Mouse (Mus musculus) megakaryocyte progenitor cell, adult 5-6 weeks (primary cell): ENCODE data around the gene Hoxd11. TPM values are rescaled to one million over a fixed set of nuclear protein-coding genes. Genes with fewer than 3 reads are reported as not detected.
A peak's percentile ranks its signal among the peaks of the same experiment; 100 is the strongest.

Experiments used
- ATAC-seq: replicated peaks from 2 replicates; pipeline ENCODE4 v1.8.0; 2016; ENCODE audit warnings: mild to moderate bottlenecking, moderate TSS enrichment, inconsistent platforms; ENCODE audit not compliant: poor library complexity
- total RNA-seq, 2 experiments: library from RNA; stranded (forward) in 1 of 2; stranded (reverse) in 1 of 2; fragments of 157-497, 149-512 nt in 1 of 2; fragments of 200-1000 nt in 1 of 2; gene quantifications; 2 replicates each; pipeline versions ENCODE4 v1.2.3 to v1.2.4; 2015 to 2017

The Hoxd11 gene
- total RNA-seq, 2 experiments from 2014 or later, result not detected

DNA sequence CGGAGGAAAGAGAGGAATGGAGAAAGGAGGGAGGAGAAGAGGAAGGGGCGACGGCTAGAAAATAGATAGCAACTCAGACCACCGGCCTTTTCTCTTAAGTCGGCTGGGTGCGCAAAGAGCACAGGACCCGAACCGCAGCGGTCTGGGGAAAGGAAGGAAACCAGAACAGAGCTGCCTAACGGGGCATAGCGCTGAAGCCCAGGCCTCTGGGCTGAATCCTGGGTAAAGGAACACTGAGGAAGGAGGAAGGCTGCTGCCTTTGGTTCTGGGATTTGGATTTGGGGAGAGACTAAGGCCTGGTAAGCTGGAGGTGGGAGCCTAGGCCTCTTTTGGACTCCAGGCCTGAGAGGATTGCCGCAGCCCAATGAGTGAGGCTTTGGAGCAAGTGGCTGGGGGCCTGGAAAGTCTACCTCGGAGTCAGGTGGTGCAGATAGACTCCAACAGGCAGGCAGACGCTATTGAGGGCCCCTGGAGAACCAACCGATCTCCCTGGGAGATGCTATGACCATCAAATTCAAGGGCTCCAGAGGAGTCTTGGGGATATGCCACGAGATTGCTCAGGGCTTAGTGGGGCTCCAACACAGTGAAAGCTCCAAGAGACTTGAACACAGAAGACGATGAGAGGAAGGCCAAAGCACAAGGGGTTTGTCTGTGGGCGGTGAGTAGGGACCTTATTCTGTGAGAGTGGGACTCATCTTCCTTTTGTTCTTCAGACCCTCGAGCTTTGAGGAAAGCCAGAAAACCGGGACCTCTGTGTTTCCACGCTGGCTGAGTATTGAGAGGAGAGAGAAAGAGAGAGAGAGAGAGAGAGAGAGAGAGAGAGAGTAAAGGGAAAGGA lies 1.4 kb downstream of the Hoxd11 start:
- no peak for ATAC-seq

DNA sequence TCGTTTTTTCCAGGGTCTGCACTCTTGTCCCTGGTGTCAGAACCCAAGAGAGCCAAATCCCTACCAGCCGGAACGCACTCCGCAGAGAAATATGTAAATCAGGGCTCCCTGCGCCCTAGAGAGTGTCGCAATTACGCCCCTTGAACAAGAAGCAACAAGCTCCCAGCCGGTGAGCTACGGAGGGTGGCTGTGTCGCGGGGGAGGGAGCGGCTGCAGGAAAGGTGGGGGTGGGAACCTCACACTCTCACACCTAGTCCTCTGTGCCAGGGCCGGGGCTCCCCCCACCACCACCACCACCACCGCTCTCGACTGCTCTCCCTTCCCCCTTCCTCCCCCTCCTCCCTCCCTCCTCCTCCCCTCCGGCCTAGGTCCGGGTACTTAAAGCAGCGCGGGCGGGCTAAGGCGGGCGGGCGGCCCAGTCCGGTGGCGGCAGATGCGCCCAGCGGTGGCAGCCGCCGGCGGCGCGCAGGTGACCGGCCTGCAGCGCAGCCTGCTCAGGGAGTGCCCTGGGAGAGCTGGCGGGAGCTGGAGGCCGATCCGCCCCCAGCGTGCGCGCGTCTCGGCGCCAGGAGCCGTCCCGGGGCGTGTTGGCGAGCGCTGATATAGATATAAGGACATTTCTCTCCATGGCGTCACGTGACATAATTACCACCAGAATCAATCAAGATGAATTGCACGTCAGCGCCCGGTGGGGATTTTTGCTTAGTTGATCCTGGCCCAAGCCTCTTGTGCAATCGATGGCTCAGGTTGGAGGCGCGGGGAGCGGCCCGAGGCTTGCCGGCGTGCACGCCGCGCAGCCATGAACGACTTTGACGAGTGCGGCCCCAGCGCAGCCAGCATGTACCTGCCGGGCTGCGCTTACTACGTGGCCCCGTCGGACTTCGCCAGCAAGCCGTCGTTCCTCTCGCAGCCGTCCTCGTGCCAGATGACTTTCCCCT lies 2.5 kb downstream of the Hoxd11 start:
- no peak for ATAC-seq

DNA sequence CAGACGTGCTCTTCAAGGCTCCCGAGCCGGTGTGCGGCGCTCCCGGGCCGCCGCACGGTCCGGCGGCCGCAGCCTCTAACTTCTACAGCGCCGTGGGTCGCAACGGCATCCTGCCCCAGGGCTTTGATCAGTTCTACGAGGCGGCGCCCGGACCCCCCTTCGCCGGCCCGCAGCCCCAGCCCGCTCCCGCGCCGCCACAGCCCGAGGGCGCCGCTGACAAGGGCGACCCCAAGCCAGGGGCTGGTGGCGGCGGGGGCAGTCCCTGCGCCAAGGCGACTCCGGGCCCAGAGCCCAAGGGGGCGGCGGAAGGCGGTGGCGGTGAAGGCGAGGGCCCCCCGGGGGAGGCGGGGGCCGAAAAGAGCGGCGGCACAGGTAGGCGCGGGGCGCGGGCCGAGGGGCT lies 3.4 kb downstream of the Hoxd11 start:
- ATAC-seq, result no peak

DNA sequence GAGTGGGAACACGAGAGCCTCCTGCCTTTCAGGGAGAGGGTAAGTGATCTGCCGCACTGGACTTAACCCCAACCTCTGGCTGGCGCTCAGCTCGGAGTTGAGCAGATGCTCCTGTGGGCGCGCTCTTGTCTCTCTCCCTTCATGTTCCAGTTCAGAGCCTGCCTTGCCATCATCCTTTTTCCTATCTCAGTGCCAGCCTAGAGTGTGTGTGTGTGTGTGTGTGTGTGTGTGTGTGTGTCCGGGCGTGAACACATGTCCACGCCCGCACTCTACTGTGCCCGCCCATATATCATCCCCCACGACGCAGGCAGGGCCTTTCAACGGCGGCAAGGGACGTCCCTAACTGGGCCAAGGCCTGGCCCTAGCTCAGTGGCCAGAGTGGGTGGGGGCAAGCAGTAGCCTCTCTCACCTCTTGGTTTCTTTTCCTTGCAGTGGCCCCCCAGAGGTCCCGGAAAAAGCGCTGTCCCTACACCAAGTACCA lies 4.2 kb downstream of the Hoxd11 start:
- ATAC-seq, result no peak

DNA sequence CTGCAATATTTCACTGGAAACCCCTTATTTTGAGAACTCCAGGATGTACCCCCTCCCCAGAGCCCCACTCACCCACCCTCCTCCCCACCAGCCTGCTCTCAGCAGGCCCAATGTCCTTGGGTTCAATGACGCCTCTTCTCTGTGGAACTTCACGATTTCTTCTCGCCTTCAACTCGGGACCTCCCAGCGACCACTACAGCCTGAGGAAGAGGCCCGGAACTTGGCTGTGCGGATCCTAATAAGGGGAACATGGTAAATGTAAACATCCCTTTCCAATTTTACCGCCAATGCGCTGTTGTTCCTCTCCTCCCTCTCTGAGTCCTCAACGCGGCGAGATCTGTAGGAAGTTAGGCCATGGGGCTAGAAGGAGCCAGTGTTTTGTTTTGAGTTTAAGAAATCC lies 4.7 kb downstream of the Hoxd11 start:
- ATAC-seq, result no peak

DNA sequence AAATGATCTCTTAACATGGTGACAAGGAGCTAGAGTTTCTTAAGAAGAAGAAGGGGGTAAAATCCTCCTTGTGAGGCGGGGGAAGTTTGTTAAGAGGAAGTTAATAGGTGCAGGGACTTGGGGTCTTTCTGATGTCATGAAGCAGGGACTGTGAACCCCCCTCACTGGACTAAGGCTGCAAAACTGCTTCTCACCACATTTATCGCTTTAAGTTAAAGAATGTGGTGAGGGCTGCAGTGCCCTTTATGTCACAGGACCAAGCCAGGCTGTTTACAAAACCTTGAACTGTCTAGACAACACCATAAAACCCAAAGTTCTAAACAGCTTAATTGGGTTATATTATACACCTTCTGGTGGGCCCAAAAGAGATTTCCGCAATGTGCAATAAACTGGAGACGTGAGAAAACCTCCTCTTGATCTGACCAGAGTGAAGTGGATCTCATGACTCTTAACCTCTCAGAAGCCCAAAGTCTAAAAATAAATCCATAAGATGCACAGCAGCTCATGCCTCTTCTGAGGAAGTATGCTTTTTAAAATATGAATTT lies 5.8 kb downstream of the Hoxd11 start:
- no peak for ATAC-seq

DNA sequence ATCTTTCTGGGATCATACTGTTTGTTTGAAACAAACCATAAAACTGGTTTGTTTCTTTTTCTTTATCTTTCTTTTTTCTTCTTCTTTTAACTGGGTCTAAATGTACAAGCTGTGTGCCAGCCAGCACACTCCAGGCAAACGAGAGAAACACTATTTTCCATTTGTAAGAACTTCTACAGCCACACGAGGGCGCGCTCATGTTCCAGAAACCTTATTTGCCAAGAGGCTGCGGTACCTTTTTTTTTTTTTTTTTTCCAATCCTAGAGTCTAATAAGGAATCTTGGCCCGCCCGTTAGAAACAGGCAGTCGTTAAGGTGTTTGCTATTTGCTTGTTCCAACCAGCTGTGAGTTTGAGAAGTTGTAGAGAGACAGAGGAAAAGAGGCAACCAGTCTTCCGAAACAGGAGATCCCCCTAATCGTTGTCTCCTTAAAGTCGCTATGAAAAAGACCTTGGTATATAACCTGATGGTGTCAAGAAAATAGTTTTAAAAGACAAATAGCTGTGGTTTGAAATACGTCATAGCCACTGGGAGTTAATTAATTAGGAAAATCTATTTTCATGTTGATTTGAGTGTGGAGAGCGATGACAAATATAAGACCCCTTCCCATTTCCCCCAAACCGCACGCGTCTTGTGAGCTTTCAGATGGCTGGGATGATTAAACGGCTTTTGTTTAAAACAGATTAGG lies 7.1 kb downstream of the Hoxd11 start:
- peak; percentile 72 for ATAC-seq

DNA sequence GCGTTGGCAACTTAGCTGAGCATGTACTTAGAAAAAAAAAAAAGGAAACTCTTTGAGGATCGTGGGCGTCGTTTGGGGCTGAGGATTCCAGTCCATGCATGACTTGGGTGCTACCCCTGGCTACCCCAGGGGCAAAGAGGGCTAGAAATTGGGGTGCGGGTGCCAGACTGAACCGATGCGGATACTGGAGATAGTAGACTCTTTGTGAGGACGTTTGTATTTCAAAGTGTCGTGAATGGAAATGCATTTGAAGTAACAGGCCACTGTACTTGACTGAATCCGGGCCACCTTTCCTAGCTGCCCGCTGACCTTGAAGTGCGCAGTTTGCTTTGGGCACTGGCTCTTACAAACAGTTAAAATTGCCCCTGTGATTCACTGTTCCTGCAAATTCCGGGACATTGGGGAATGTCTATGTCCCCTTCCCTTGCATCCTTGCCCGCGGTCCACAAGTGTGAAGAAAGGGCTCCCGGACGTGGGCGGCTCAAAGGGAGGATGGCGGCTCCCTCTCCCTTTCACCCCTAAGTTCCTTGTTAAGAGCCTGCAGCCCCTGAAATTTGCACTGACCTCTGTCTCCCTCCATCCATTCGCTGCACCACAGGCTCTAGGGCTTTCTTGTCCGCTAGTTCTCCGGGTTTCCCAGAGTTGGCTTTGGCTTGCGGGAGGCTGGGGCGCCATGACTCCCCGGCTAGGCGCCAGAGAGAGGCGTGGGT lies 7.8 kb downstream of the Hoxd11 start:
- no peak for ATAC-seq

DNA sequence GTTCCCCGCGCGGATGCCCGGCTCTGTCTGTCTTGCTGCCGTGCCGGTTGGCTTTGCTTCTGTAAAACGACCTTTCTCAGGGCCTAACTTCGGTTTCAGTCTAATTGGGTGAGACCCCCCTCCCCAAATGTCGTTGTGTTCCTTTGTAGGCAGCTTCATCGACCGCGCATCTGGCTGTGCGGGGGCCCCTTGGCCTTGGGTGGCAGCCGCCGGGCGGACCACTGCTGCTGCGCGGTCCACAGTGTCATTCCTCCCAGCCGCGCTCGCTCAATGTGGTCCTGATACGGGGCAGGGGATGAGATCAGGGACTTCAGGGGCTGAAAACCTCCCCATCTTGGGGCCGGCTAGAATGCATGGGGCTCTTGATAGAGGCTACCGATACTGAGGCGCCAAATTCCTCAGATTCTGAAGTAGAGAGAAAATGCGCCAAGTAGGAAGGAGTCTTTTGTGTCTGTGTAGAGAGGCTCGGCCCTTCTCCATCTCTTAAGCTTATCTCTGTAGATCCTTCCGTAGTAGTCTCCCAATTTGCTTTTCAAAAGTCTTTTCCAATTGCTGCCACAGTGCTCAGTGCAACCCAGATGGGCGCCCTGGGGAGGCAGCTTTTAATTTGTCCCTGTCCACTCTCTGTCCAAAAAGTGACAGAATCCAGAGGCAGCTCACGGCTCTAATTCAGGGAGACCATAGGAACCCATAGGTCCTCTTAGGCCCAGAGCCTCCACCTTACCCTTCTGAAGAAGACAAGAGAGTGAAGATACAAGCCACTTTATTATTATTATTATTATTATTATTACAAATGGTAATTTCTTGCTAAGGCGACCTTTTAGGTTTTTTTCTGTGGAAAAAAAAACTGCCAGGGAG lies 8.6 kb downstream of the Hoxd11 start:
- ATAC-seq, result no peak

DNA sequence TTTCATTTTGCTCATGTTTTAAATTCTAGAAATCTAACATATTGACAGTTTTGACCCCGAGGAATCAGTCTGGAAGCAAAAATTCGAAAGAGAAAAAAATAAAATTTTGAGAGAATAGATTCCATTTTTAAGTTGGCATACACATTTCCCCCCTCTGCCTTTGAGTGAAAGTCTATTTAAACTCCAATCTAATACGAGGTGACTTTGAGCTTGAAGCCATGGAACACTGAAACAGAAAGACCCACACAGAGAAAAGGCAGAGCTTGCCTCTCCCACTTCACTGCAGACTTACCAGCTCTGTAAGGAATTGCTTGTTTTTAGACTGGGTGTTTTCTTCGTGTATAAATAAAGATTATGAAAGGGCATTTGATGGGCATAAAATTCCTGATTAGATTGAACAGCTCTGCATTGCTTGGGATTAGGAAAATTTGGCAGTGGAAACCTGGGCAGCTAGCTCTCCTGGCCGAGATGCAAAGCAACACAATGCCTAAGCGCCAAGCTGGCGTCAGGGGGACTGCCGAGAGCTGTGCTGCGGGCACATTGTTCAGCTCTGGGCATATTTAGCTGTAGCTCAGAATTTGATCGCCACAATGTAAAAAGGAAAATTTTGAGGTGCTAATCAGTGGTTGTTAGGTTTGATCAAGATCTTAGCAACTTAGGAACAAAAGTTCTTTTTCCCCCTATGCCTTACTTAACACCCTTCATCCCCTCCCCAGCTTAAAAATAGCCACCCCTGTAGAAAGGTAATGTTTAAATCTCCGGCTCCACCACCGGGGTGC lies 9.6 kb downstream of the Hoxd11 start:
- no peak for ATAC-seq

DNA sequence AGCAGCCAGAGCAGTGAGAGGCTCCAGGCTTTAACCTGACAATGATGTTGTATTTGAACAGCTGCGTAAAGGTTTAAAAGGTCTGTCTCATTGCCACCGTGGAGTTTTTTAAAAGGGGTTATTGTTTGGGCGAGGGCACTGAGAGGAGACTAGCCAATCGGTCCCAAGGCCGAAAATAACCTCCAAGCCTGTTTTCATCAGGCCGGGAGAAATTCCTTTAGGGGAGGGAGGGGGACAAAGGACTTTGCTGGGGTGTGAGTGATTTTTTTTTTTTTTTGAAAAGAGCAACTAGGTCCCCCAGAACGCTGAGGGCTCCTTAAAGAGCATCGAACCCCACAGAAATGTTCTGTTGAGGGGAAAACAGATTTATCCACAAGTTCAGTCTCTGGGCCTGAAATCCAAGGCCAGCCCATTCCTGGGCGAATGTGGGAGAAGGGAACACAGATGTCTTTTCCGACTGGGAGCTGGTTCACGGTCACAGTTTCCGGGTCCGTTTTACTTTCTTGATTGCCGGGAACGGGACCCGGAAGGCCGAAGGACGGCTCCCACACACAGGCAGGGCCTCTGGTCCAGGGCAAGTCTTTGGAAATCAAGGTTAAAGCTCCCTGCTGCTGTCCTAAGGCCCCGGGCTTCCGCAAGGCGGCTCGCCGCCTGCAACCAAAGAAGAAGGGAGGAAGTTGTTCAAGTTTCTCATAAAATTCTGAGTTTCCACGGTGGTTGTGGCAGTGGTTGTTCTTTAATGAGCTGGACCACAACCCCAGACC lies 10.4 kb downstream of the Hoxd11 start:
- no peak; the same call in 1 of the 2 replicates for ATAC-seq

DNA sequence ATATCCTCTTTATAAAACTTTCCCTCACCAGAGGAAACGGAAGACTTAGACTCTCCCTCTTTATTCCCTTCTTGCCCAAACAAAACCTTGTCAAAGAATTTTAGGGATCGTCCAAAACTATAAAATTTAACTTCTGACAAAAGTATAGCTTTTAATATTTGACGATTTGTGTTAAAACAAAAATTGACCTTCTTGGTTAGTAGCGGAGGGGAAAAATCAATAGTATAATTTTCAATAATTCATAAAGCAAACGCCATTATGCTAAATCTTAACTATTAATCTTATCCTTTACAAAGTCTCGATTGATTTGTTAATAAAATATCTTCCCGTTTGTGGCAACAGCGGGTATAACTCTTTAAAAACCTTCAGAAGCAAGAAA lies 11.0 kb downstream of the Hoxd11 start:
- no peak for ATAC-seq

DNA sequence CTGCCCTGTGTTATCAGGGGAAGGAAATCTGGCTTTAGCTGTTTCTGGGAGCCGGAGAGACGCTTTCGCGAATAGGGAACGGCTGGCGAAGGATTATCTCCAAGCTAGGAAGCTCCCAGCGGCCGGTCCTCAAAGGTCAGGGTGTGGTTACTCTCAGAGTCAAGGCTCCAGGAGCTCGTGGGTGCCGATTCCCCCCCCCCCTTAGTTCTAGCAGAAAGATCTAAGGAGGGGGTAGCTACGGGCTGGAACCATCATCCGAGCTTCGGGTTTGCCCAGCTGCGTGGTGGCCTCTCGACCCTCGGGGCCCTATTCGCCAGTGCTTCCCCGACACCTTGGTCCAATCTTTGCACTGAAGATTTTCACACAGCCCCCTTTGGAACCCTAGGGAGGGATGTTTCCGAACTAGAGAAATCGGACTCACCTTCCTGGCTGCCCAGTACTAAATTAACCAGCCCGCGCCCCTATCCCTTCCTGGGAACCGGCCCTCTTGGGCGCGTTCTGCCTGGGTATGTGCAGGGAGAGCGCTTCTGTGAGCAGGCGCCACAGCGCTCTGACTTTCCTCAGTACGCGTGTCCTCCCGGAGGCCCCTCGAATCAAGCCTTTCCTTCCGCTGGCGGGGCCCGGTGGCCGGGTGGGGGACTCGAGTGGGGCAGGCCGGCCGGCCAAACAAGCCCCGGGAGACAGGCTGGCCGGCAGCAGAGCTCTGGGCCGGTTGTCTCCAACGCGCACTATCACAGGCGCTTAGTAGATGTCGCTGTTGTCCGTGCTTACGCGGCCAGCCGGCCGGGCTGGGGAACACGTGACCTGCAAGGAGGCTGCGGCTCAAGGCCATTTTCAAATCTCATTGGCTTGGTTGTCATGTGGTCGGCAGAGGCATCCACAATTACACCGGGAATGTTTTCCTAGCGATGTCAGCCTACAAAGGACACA lies 11.9 kb downstream of the Hoxd11 start, which contains the start of gene Hoxd10:
Hoxd10 (plus strand) TSS at position 903 of the 930 bp plus-strand sequence.
- ATAC-seq, result peak; percentile 23; the same call in 1 of the 2 replicates

DNA sequence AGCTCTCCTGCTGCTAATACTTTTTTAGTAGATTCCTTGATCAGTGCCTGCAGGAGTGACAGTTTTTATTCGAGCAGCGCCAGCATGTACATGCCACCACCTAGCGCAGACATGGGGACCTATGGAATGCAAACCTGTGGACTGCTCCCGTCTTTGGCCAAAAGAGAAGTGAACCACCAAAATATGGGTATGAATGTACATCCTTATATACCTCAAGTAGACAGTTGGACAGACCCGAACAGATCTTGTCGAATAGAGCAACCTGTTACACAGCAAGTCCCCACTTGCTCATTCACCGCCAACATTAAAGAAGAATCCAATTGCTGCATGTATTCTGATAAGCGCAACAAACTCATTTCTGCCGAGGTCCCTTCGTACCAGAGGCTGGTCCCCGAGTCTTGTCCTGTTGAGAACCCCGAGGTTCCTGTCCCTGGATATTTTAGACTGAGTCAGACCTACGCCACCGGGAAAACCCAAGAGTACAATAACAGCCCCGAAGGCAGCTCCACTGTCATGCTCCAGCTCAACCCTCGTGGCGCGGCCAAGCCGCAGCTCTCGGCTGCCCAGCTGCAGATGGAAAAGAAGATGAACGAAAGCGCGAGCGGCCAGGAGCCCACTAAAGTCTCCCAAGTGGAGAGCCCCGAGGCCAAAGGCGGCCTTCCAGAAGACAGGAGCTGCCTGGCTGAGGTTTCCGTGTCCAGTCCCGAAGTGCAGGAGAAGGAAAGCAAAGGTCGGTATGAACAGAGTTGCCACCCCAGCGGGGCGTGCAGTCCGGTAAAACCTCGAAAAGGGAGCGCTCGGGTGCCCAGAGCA lies 12.8 kb downstream of the Hoxd11 start:
- ATAC-seq, result no peak

DNA sequence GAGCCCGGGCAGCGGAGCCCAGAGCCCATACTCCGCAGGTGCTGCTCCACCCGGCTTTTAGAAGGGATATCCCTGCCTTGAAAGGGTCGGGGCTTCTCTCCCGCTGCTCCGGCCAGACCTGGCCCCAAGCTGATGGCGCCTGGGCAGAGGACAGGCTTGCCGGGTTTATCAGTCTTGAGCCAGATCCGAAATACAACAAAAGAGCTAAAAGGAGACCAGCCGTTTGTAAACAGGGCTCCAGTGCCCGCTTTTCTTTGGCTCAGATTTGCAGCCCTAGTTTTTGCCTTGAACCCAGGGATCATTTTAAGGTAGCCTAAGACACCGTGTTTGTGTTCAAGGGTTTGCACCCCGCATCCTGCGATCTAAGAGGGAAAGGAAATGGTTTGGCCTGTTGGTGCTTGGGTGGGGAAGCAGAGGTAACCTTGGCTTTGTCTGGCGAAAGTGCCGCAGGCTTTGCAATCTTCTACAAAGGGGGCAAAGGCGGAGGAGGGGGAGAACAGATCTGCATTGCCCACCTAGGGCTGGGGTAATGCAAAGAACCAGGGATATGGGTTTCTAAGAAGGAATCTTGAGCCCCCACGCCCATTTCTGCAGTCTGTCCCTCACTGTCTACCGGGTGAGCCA lies 13.6 kb downstream of the Hoxd11 start:
- no peak for ATAC-seq
